Mouse (Mus musculus) embryonic fibroblast, embryonic 13.5 days (primary cell): ENCODE results near the gene Clec4f.

Experiments used
- CTCF ChIP-seq: IDR thresholded peaks from 2 replicates; pipeline ENCODE4 v1.5.1; 2011; ENCODE audit warnings: mild to moderate bottlenecking, control low read depth, low read length, moderate library complexity, borderline replicate concordance; ENCODE audit not compliant: insufficient read depth
- POLR2A ChIP-seq: IDR thresholded peaks from 2 replicates; pipeline ENCODE4 v1.6.1; 2011; ENCODE audit warnings: low read depth, mild to moderate bottlenecking, control low read depth, low read length, moderate library complexity

GRCm38 (mm10) chr6:83599636-83600174 is 56.3 kb downstream of the Clec4f start:
- TF ChIP-seq CTCF: no peak
- TF ChIP-seq POLR2A: no peak
